Mouse (Mus musculus): ENCODE measurements around the gene Zbtb14. TPM values are rescaled to one million over a fixed set of nuclear protein-coding genes. Genes with fewer than 3 reads are reported as not detected.

Gene Zbtb14
- total RNA-seq, 2 experiments from 2014 or later, result 23.2 to 23.7 TPM

DNA sequence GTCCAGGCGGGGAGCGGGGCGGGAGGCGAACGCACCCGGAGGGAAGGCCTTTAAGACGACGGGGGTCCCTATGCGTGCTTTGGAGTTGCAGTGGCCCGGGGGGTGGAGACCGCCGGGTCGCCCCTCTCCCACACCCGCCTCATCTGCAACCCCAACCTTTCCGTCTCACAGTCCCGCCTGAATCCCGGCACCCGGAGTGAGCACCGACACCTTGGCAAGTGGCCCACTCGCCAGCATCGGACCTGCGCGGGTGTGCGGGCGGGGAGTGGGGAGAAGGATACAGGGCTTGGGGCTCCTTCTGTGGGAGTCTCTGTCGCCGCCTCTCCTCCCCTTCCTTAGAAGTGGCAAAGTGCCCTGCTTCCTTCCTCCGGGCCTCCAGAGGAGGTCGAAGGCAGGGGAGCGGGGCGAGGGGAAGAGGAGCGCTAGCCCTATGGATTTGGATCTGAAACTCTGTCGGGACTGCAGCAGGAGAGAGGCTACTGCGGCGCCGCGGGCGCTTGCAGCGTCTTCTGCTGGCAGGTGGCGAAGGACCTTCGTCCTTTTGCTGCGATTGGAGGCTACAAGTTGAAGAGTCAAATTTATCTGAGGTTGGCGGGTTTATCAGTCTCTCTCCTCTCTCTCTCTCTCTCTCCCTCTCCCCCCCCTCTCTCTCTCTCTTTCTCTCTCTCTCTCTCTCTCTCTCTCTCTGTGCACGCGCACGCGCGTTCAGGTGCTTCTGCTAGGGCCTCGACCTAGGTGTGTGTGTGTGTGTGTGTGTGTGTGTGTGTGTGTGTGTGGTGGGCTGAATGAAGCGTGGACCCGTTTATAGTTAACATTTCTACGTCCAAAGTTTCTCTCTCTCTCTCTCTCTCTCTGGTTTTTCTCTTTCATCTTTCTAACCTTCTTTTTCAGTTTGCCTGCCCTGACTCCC, 57.0 kb downstream of the Zbtb14 start:
- DNase-seq (ENCODE audit: low spot score in 2 of 2), result no peak

Other genes with a start within 250 kb of the Zbtb14 start
- under 1 TPM; 0.11 to 0.17 TPM for gene Akain1, start 56.3 kb downstream of the Zbtb14 start, total RNA-seq (2021)